13 mouse cellular contexts compared by ENCODE assay signal in genomic region chr8:124404471-124405260, GRCm38 (mm10). TPM values are rescaled to one million over a fixed set of nuclear protein-coding genes. Genes with fewer than 3 reads are reported as not detected.
DNase-seq lines count a peak whose midpoint lies in the region; ATAC-seq lines count a peak whose summit lies in the region.
"Had no signal": no experiment of that assay in that cellular context is flagged by ENCODE, and none has a peak within 500 bp of the region (broad histone marks: within the 10 kb centered on the region; RNA-seq: fewer than 3 reads in every experiment).

No protein-coding gene starts in this region.

- H3K4me3 ChIP-seq in midbrain, embryonic 13.5 days (replicated peaks) = no peak overlapping the region
- no peak overlapping the region for H3K4me3 ChIP-seq in midbrain, embryonic 10.5 days
- no peak overlapping the region for H3K4me3 ChIP-seq in forebrain, embryonic 12.5 days (replicated peaks)
- H3K4me3 ChIP-seq in neural tube, embryonic 13.5 days = no peak overlapping the region
- H3K4me3 ChIP-seq in embryonic facial prominence, embryonic 10.5 days = no peak overlapping the region
- H3K4me3 ChIP-seq: stomach, embryonic 15.5 days had no signal

- H3K9me3 ChIP-seq in midbrain, embryonic 13.5 days = no peaks in the 10 kb centered on the region
- no peaks in the 10 kb centered on the region for H3K9me3 ChIP-seq in midbrain, embryonic 10.5 days (replicated peaks)
- no peaks in the 10 kb centered on the region for H3K9me3 ChIP-seq in forebrain, embryonic 12.5 days
- H3K9me3 ChIP-seq in neural tube, embryonic 13.5 days = no peaks in the 10 kb centered on the region
- no peaks in the 10 kb centered on the region for H3K9me3 ChIP-seq in embryonic facial prominence, embryonic 10.5 days
- H3K9me3 ChIP-seq: stomach, embryonic 15.5 days had no signal

- H3K36me3 ChIP-seq in midbrain, embryonic 13.5 days = no peaks in the 10 kb centered on the region
- no peaks in the 10 kb centered on the region for H3K36me3 ChIP-seq in midbrain, embryonic 10.5 days
- H3K36me3 ChIP-seq in forebrain, embryonic 12.5 days (replicated peaks) = no peaks in the 10 kb centered on the region
- no peaks in the 10 kb centered on the region for H3K36me3 ChIP-seq in neural tube, embryonic 13.5 days
- H3K36me3 ChIP-seq in embryonic facial prominence, embryonic 10.5 days (replicated peaks) = no peaks in the 10 kb centered on the region
- H3K36me3 ChIP-seq: stomach, embryonic 15.5 days had no signal

- H3K4me2 ChIP-seq in midbrain, embryonic 13.5 days (replicated peaks) = no peak overlapping the region
- H3K4me2 ChIP-seq in forebrain, embryonic 12.5 days = no peak overlapping the region
- no peak overlapping the region for H3K4me2 ChIP-seq in neural tube, embryonic 13.5 days
- H3K4me2 ChIP-seq: liver, embryonic 11.5 days; stomach, embryonic 15.5 days had no signal

- no peak for DNase-seq in midbrain, embryonic 10.5 days (ENCODE audit: low spot score)
- peak; percentile 69 for DNase-seq in cerebellum, adult 11-12 months
- no peak for DNase-seq in gastrocnemius, adult 8-10 months (ENCODE audit: low spot score in 2 of 2)
- DNase-seq in embryonic facial prominence, embryonic 10.5 days (ENCODE audit: low spot score) = no peak
- no peak for DNase-seq in natural killer cell, adult 2 months (ENCODE audit: low spot score in 2 of 2)
- DNase-seq: gastrocnemius, postnatal 25 days; right cerebral cortex, postnatal 25 days had no signal

- H3K9ac ChIP-seq in midbrain, embryonic 13.5 days (replicated peaks) = no peak overlapping the region
- H3K9ac ChIP-seq in forebrain, embryonic 12.5 days = no peak overlapping the region
- H3K9ac ChIP-seq in neural tube, embryonic 13.5 days = no peak overlapping the region
- H3K9ac ChIP-seq: stomach, embryonic 15.5 days had no signal

- H3K27me3 ChIP-seq in midbrain, embryonic 13.5 days = no peaks in the 10 kb centered on the region
- no peaks in the 10 kb centered on the region for H3K27me3 ChIP-seq in midbrain, embryonic 10.5 days (ENCODE audit: low read depth, poor library complexity, severe bottlenecking)
- H3K27me3 ChIP-seq in forebrain, embryonic 12.5 days = no peaks in the 10 kb centered on the region
- H3K27me3 ChIP-seq in neural tube, embryonic 13.5 days = no peaks in the 10 kb centered on the region
- no peaks in the 10 kb centered on the region for H3K27me3 ChIP-seq in embryonic facial prominence, embryonic 10.5 days (replicated peaks; ENCODE audit: low read depth, poor library complexity, severe bottlenecking)
- H3K27me3 ChIP-seq: stomach, embryonic 15.5 days had no signal

- H3K4me1 ChIP-seq in midbrain, embryonic 13.5 days (replicated peaks) = peaks cover 17% of the 10 kb centered on the region; the same call in 1 of the 2 replicates
- peaks cover 3% of the 10 kb centered on the region; the same call in 1 of the 2 replicates for H3K4me1 ChIP-seq in midbrain, embryonic 10.5 days
- H3K4me1 ChIP-seq in forebrain, embryonic 12.5 days = peaks cover 12% of the 10 kb centered on the region
- H3K4me1 ChIP-seq in neural tube, embryonic 13.5 days (replicated peaks) = peaks cover 16% of the 10 kb centered on the region
- H3K4me1 ChIP-seq in embryonic facial prominence, embryonic 10.5 days = peaks cover 6% of the 10 kb centered on the region; the same call in 1 of the 2 replicates
- H3K4me1 ChIP-seq: stomach, embryonic 15.5 days had no signal

- peak; percentile 30; the same call in 1 of the 2 replicates for ATAC-seq in midbrain, embryonic 13.5 days
- peak; percentile 44; the same call in 1 of the 2 replicates for ATAC-seq in forebrain, embryonic 12.5 days (ENCODE audit: low FRiP score)
- peak; percentile 48; the same call in 1 of the 2 replicates for ATAC-seq in neural tube, embryonic 13.5 days (ENCODE audit: low read depth)

- 73% methylated on average over 11 of the region's 12 CpGs for WGBS in midbrain, embryonic 13.5 days
- 84% methylated on average over 11 of the region's 12 CpGs for WGBS in midbrain, embryonic 10.5 days
- 69% methylated on average over 11 of the region's 12 CpGs for WGBS in forebrain, embryonic 12.5 days
- 42% methylated on average over 11 of the region's 12 CpGs for whole genome bisulfite sequencing in neural tube, embryonic 13.5 days
- WGBS in embryonic facial prominence, embryonic 10.5 days = 74% methylated on average over 12 of the region's 12 CpGs

- H3K27ac ChIP-seq in midbrain, embryonic 13.5 days = peak overlapping the region; percentile 10; the same call in 1 of the 2 replicates
- H3K27ac ChIP-seq in midbrain, embryonic 10.5 days (replicated peaks) = no peak overlapping the region
- peak overlapping the region; percentile 69 for H3K27ac ChIP-seq in forebrain, embryonic 12.5 days
- H3K27ac ChIP-seq in neural tube, embryonic 13.5 days (replicated peaks) = peak overlapping the region; percentile 65; the same call in 1 of the 2 replicates
- H3K27ac ChIP-seq in embryonic facial prominence, embryonic 10.5 days (replicated peaks) = no peak overlapping the region
- H3K27ac ChIP-seq: kidney, postnatal 0 days; stomach, embryonic 15.5 days had no signal

RNA-seq across cellular contexts. Expression of gene Pgbd5, which starts 34.8 kb away (rescaled TPM):
- 7.6 and 8.6 TPM in 2 replicates for polyA plus RNA-seq in midbrain, embryonic 13.5 days (2015; fragmentation: Nextera tagmentation; extraction: Ambion mirVana)
- 2.1 and 2.3 TPM in 2 replicates for polyA plus RNA-seq in midbrain, embryonic 10.5 days (2016; fragmentation: Nextera tagmentation; extraction: Ambion mirVana)
- 4.5 and 4.8 TPM in 2 replicates for polyA plus RNA-seq in forebrain, embryonic 12.5 days (2016; fragmentation: Nextera tagmentation; extraction: Ambion mirVana)
- 9.2 and 11.6 TPM in 2 replicates for polyA plus RNA-seq in neural tube, embryonic 13.5 days (2015; fragmentation: Nextera tagmentation; extraction: Ambion mirVana)
- total RNA-seq in gastrocnemius, adult 8-10 months (2022) = under 1 TPM; 0.27 to 0.83 (median 0.40) TPM
- polyA plus RNA-seq in embryonic facial prominence, embryonic 10.5 days (2016; fragmentation: Nextera tagmentation; extraction: Ambion mirVana) = 1.1 and 1.3 TPM in 2 replicates

Comparison
In these comparisons a context has a peak if more than half of its experiments do, and no peak if none do; other contexts are left out.
1. H3K27ac ChIP-seq: peak in midbrain, embryonic 13.5 days (single experiment), forebrain, embryonic 12.5 days (single experiment) and neural tube, embryonic 13.5 days (single experiment); none in midbrain, embryonic 10.5 days (single experiment) and embryonic facial prominence, embryonic 10.5 days (single experiment).
2. Peak in every context shown above with its lines, with median percentiles within 50 percentile points of each other: ATAC-seq.